Mouse (Mus musculus): ENCODE measurements around the gene Vps37d.

Vps37d gene

GRCm38 (mm10) chr5:135029007-135029854, 48.8 kb downstream of the Vps37d start:
- no peak for DNase-seq (ENCODE audit: extremely low spot score)

DNA sequence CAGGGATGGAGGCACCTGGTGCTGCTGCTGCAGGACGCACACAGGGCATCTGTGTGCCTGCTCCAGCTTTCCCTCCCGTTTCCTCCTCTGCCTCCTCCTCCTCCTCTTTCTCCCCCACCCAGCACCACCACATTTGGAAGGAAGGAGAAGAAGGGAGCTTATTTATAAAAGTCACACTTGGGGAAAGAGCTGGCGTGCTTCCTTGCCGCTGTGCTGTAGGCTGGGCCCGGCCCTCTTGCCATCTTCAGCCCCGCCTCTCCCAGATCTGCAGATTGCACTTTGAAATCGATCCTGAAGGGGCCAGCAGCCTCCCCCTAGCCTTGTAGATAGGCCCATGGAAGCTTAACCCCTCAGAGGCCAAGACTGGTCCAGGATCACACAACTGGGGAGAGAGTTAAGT, 52.2 kb downstream of the Vps37d start:
- DNase-seq (ENCODE audit: extremely low spot score): no peak

DNA sequence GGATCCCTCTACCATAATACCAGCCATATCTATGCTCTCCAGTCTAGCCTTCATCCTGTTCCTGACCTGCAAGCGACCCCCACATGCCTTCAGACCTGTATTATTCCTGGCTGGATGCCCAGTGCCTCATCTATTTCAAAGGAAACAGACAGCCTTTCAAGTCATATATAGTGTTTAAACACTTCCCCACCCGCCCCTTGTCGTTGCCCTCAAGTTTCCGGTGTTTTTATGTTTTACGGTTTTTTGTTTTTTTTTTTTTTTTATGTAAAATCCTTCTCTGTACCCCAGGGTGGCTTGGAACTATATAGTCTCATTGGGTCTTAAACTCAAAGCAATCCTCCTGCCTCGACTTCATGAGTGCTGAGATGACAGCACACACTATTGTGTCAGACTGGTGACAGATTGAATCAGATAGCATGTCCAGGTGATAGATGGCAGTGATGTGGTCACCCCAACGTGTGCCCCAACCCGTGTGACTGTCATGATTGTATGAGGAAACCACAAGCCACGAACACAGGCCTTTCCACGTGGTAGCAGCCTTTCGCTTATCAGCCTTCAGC, 53.3 kb downstream of the Vps37d start:
- DNase-seq (ENCODE audit: extremely low spot score): no peak

GRCm38 (mm10) chr5:135023344-135024173, 54.5 kb downstream of the Vps37d start, which contains the start of gene Stx1a:
Gene Stx1a, plus strand, starts transcription at chr5:135023482.
- DNase-seq (ENCODE audit: extremely low spot score): peak; percentile 91

Data from embryo, embryonic 9.5 days (tissue).